Mouse (Mus musculus): ENCODE results near the gene Ano10. TPM values are rescaled to one million over a fixed set of nuclear protein-coding genes. Genes with fewer than 3 reads are reported as not detected.

The Ano10 gene
- polyA plus RNA-seq, 1 experiment from 2014 or later = 43.3 TPM

DNA sequence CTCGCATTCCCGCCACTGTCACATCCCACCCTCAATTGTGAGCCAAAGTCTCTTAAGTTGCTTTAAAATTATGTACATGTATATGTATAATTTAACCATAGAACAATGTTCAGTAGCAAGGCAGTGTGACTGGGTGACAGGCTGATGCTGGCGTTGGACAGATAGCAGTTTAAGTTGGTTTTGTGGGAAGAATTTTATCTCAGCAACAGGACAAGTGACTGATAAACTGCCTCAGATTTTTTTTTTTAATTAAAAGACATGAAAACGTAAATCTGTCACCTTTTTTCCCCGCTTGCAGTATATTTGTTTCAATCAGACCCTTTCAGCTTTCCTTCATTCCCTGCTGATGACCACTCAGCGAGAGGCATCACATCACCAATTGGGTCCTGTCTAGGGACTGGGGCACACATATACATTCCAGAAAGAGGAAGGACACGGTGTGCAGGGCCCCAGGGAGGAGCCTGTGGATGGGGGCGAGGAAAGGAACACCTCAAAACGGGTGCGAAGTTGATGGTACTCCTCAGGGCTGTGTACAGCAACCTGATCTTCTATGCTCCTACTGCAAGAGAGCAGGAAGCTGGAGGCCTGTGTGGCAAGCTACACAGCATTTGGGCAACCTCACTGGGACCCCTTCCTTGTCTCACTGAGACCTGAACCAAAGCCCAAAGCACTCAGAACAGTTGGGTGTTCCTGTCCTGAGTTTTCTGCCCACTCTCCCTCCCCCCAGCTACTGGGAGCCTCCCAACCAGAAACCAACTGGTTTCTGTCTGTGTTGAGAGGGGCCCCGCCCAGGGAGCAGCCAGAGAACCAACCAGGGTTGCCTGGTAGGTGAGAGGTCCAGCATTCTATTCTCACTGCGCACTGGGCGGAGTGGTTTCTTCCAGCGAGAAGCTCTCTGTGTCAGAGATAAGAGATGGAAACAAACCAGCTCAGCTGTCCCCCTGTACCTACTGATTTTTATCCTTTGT, 15.1 kb upstream of the Ano10 start:
- WGBS = 70% methylated on average over 14 of the region's 14 CpGs

GRCm38 (mm10) chr9:122305302-122305701, 11.1 kb upstream of the Ano10 start:
- DNase-seq (ENCODE audit: low spot score) = no peak
- H3K4me3 ChIP-seq (ENCODE audit: low read depth, low read length) = no peak overlapping the region
- H3K9me3 ChIP-seq (ENCODE audit: control insufficient read depth, low read length) = no peaks in the 10 kb centered on the region
- H3K4me1 ChIP-seq (ENCODE audit: control insufficient read depth, insufficient read depth, low read length) = no peaks in the 10 kb centered on the region
- no peak overlapping the region for H3K27ac ChIP-seq (replicated peaks; ENCODE audit: low read depth, low read length)
- no peak for ATAC-seq (ENCODE audit: low read depth)
- H3K36me3 ChIP-seq (ENCODE audit: control insufficient read depth, insufficient read depth, low read length) = no peaks in the 10 kb centered on the region
- no peak overlapping the region for H3K4me2 ChIP-seq (ENCODE audit: low read depth, low read length)
- H3K9ac ChIP-seq (ENCODE audit: low read depth, low read length) = no peak overlapping the region
- WGBS = 76% methylated on average over 3 of the region's 3 CpGs
- H3K27me3 ChIP-seq (replicated peaks; ENCODE audit: control insufficient read depth, insufficient read depth, low read length) = no peaks in the 10 kb centered on the region

More for the DNA sequence above, 15.1 kb upstream of the Ano10 start:
- Histone ChIP-seq H3K27me3 (replicated peaks; ENCODE audit: control insufficient read depth, insufficient read depth, low read length) (no peaks in the 10 kb centered on the region), H3K9me3 (ENCODE audit: control insufficient read depth, low read length) (no peaks in the 10 kb centered on the region), H3K4me2 (ENCODE audit: low read depth, low read length) (no peak overlapping the region), H3K4me3 (ENCODE audit: low read depth, low read length) (no peak overlapping the region), H3K4me1 (ENCODE audit: control insufficient read depth, insufficient read depth, low read length) (no peaks in the 10 kb centered on the region), H3K9ac (ENCODE audit: low read depth, low read length) (no peak overlapping the region), H3K27ac (replicated peaks; ENCODE audit: low read depth, low read length) (no peak overlapping the region), H3K36me3 (ENCODE audit: control insufficient read depth, insufficient read depth, low read length) (no peaks in the 10 kb centered on the region)
- ATAC-seq (ENCODE audit: low read depth) (no peak), DNase-seq (ENCODE audit: low spot score) (no peak)

DNA sequence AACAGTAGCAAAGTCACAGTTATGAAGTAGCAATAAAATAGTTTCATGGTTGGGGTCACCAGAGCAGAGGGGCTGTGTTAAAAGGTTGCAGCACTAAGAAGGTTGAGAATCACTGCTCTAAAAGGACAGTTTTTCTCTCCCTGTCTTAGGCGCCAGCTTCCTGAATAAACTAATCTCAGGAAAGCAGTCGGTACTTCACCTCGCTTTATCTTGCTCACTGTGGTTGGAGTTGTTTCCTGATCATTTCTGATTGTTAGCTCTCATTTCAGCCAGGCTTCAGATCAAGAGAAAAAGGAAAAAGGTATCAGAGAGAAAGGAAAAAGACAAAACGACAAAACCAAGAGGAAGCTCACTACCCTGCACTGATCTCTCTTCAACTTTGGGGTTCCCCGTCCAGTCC, 1.9 kb upstream of the Ano10 start:
- no peaks in the 10 kb centered on the region for H3K36me3 ChIP-seq (ENCODE audit: control insufficient read depth, insufficient read depth, low read length)
- H3K27me3 ChIP-seq (replicated peaks; ENCODE audit: control insufficient read depth, insufficient read depth, low read length) = no peaks in the 10 kb centered on the region
- no peak overlapping the region for H3K27ac ChIP-seq (replicated peaks; ENCODE audit: low read depth, low read length)
- WGBS = 91% methylated on average over 5 of the region's 5 CpGs
- no peak overlapping the region for H3K4me3 ChIP-seq (ENCODE audit: low read depth, low read length)
- H3K9me3 ChIP-seq (ENCODE audit: control insufficient read depth, low read length) = no peaks in the 10 kb centered on the region
- H3K4me1 ChIP-seq (ENCODE audit: control insufficient read depth, insufficient read depth, low read length) = peaks cover 10% of the 10 kb centered on the region
- no peak overlapping the region for H3K4me2 ChIP-seq (ENCODE audit: low read depth, low read length)
- DNase-seq (ENCODE audit: low spot score) = no peak
- ATAC-seq (ENCODE audit: low read depth) = no peak
- H3K9ac ChIP-seq (ENCODE audit: low read depth, low read length) = no peak overlapping the region

GRCm38 (mm10) chr9:122295396-122295795, 1.2 kb upstream of the Ano10 start:
- H3K9ac ChIP-seq (ENCODE audit: low read depth, low read length) = no peak overlapping the region
- H3K4me3 ChIP-seq (ENCODE audit: low read depth, low read length) = no peak overlapping the region
- H3K9me3 ChIP-seq (ENCODE audit: control insufficient read depth, low read length) = no peaks in the 10 kb centered on the region
- no peaks in the 10 kb centered on the region for H3K36me3 ChIP-seq (ENCODE audit: control insufficient read depth, insufficient read depth, low read length)
- no peak overlapping the region for H3K27ac ChIP-seq (replicated peaks; ENCODE audit: low read depth, low read length)
- H3K27me3 ChIP-seq (replicated peaks; ENCODE audit: control insufficient read depth, insufficient read depth, low read length) = no peaks in the 10 kb centered on the region
- DNase-seq (ENCODE audit: low spot score) = no peak
- peaks cover 10% of the 10 kb centered on the region for H3K4me1 ChIP-seq (ENCODE audit: control insufficient read depth, insufficient read depth, low read length)
- H3K4me2 ChIP-seq (ENCODE audit: low read depth, low read length) = no peak overlapping the region
- no peak for ATAC-seq (ENCODE audit: low read depth)

- H3K9me3 ChIP-seq (ENCODE audit: control insufficient read depth, low read length) = no peaks in the 10 kb centered on the region
- H3K4me1 ChIP-seq (ENCODE audit: control insufficient read depth, insufficient read depth, low read length) = peaks cover 10% of the 10 kb centered on the region
- peak; percentile 48 for DNase-seq (ENCODE audit: low spot score)
- no peaks in the 10 kb centered on the region for H3K36me3 ChIP-seq (ENCODE audit: control insufficient read depth, insufficient read depth, low read length)
- under 1% methylated on average over 23 of the region's 23 CpGs for WGBS
- peak overlapping the region; percentile 73 for H3K27ac ChIP-seq (replicated peaks; ENCODE audit: low read depth, low read length)
- H3K4me3 ChIP-seq (ENCODE audit: low read depth, low read length) = peak overlapping the region; percentile 80
- ATAC-seq (ENCODE audit: low read depth) = peak; percentile 70
- H3K4me2 ChIP-seq (ENCODE audit: low read depth, low read length) = peak overlapping the region; percentile 71
- no peaks in the 10 kb centered on the region for H3K27me3 ChIP-seq (replicated peaks; ENCODE audit: control insufficient read depth, insufficient read depth, low read length)
- H3K9ac ChIP-seq (ENCODE audit: low read depth, low read length) = peak overlapping the region; percentile 81
Observed at GRCm38 (mm10) chr9:122293865-122294241, 370 bp downstream of the Ano10 start.

DNA sequence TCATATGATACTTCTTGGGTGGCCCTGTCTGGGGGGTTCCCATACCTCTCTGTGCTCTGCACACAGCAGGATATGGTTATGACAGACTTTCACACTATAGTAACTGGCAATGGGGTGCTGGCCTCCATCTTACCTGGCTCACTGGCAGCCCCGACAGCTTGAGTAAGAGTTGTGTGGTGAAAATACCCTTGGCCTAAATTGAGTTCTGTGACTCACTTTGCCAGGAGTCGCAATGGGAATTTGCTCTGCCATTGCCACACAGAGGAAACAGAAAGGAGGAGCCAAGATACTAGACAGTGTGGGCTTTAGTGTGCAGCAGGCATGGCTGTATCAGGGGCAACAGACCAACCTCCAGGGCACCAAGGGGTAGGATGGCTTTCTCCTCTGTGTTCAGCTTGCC, 4.0 kb downstream of the Ano10 start:
- ATAC-seq (ENCODE audit: low read depth) = no peak

DNA sequence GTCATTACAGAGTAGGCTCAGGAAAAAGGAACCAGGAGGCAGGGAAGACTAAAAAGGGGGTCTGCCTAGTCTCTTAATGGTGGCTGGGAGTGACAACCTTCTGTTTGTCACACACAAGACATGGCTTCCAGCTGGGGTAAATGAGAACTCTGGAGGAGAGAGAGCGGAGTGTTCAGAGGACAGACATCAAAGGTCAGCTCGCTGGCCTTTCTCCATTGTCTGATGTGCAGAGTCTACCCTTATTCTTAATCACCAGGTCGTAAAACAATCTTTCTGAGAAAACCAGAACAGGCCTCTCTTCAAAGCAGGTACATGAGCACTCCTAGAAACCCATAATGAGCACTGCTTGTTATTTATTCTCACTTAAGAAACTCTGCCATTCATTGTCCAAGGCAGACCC, 5.8 kb downstream of the Ano10 start:
- no peak for ATAC-seq (ENCODE audit: low read depth)
- DNase-seq (ENCODE audit: low spot score) = no peak
- H3K27ac ChIP-seq (replicated peaks; ENCODE audit: low read depth, low read length) = no peak overlapping the region
- no peaks in the 10 kb centered on the region for H3K27me3 ChIP-seq (replicated peaks; ENCODE audit: control insufficient read depth, insufficient read depth, low read length)
- H3K4me1 ChIP-seq (ENCODE audit: control insufficient read depth, insufficient read depth, low read length) = peaks cover 12% of the 10 kb centered on the region
- no peak overlapping the region for H3K4me3 ChIP-seq (ENCODE audit: low read depth, low read length)
- H3K9me3 ChIP-seq (ENCODE audit: control insufficient read depth, low read length) = no peaks in the 10 kb centered on the region
- no peak overlapping the region for H3K4me2 ChIP-seq (ENCODE audit: low read depth, low read length)
- H3K9ac ChIP-seq (ENCODE audit: low read depth, low read length) = no peak overlapping the region
- 50% methylated on average over 3 of the region's 3 CpGs for WGBS
- no peaks in the 10 kb centered on the region for H3K36me3 ChIP-seq (ENCODE audit: control insufficient read depth, insufficient read depth, low read length)

More for the DNA sequence above, 4.0 kb downstream of the Ano10 start:
- no peaks in the 10 kb centered on the region for H3K9me3 ChIP-seq (ENCODE audit: control insufficient read depth, low read length)
- no peak overlapping the region for H3K4me3 ChIP-seq (ENCODE audit: low read depth, low read length)
- no peak for DNase-seq (ENCODE audit: low spot score)
- H3K9ac ChIP-seq (ENCODE audit: low read depth, low read length) = no peak overlapping the region
- H3K36me3 ChIP-seq (ENCODE audit: control insufficient read depth, insufficient read depth, low read length) = no peaks in the 10 kb centered on the region
- 90% methylated on average over 2 of the region's 2 CpGs for WGBS
- H3K4me2 ChIP-seq (ENCODE audit: low read depth, low read length) = no peak overlapping the region
- peaks cover 16% of the 10 kb centered on the region for H3K4me1 ChIP-seq (ENCODE audit: control insufficient read depth, insufficient read depth, low read length)
- H3K27me3 ChIP-seq (replicated peaks; ENCODE audit: control insufficient read depth, insufficient read depth, low read length) = no peaks in the 10 kb centered on the region
- no peak overlapping the region for H3K27ac ChIP-seq (replicated peaks; ENCODE audit: low read depth, low read length)

- ATAC-seq (ENCODE audit: low read depth) (no peak), DNase-seq (ENCODE audit: low spot score) (no peak)
- Histone ChIP-seq H3K27me3 (replicated peaks; ENCODE audit: control insufficient read depth, insufficient read depth, low read length) (no peaks in the 10 kb centered on the region), H3K9me3 (ENCODE audit: control insufficient read depth, low read length) (no peaks in the 10 kb centered on the region), H3K27ac (replicated peaks; ENCODE audit: low read depth, low read length) (no peak overlapping the region), H3K4me2 (ENCODE audit: low read depth, low read length) (no peak overlapping the region), H3K36me3 (ENCODE audit: control insufficient read depth, insufficient read depth, low read length) (no peaks in the 10 kb centered on the region), H3K4me1 (ENCODE audit: control insufficient read depth, insufficient read depth, low read length) (peaks cover 6% of the 10 kb centered on the region; the same call in 1 of the 2 replicates), H3K4me3 (ENCODE audit: low read depth, low read length) (no peak overlapping the region), H3K9ac (ENCODE audit: low read depth, low read length) (no peak overlapping the region)
- WGBS = 87% methylated on average over 3 of the region's 3 CpGs
Observed at GRCm38 (mm10) chr9:122287526-122287925, 6.7 kb downstream of the Ano10 start.

Measured in embryonic facial prominence, embryonic 14.5 days (tissue).